Mouse (Mus musculus) liver, embryonic 15.5 days (tissue): ENCODE data around the gene Ctsq. TPM values are rescaled to one million over a fixed set of nuclear protein-coding genes. Genes with fewer than 3 reads are reported as not detected.
"Not testable (repeated sequence)": the region's sequence is repeated elsewhere in the genome, so short reads cannot be mapped to it uniquely, and the experiment has no call there.

Experiments
- ATAC-seq: fragments of 200-750 bp; cut with Nextera tagmentation; 2 replicates; pipeline ENCODE4 v1.8.0; 2017; ENCODE audit warnings: moderate number of reproducible peaks, mild to moderate bottlenecking, moderate library complexity; ENCODE audit not compliant: insufficient read depth
- H3K27ac ChIP-seq: fragments of 300-500 bp; sonication (generic); replicated peaks from 2 replicates; pipeline ENCODE4 v1.5.1; 2015; ENCODE audit warnings: mild to moderate bottlenecking, inconsistent platforms
- H3K27me3 ChIP-seq: fragments of 300-500 bp; sonication (generic); 2 replicates; pipeline ENCODE4 v1.6.1; 2015; ENCODE audit warnings: mild to moderate bottlenecking, inconsistent platforms
- H3K36me3 ChIP-seq: fragments of 300-500 bp; sonication (generic); replicated peaks from 2 replicates; pipeline ENCODE4 v1.6.1; 2015; ENCODE audit warnings: moderate library complexity, mild to moderate bottlenecking, inconsistent platforms
- H3K4me1 ChIP-seq: fragments of 300-500 bp; sonication (generic); replicated peaks from 2 replicates; pipeline ENCODE4 v1.6.1; 2015; ENCODE audit warnings: inconsistent platforms
- H3K4me2 ChIP-seq: fragments of 300-500 bp; sonication (generic); 2 replicates; pipeline ENCODE4 v1.6.1; 2015; ENCODE audit warnings: moderate library complexity, mild to moderate bottlenecking, inconsistent platforms
- H3K4me3 ChIP-seq: fragments of 300-500 bp; sonication (generic); replicated peaks from 2 replicates; pipeline ENCODE4 v1.5.1; 2015; ENCODE audit warnings: mild to moderate bottlenecking, inconsistent platforms
- H3K9ac ChIP-seq: fragments of 300-500 bp; sonication (generic); 2 replicates; pipeline ENCODE4 v1.6.1; 2015; ENCODE audit warnings: moderate library complexity, mild to moderate bottlenecking, inconsistent platforms
- H3K9me3 ChIP-seq: fragments of 300-500 bp; sonication (generic); replicated peaks from 2 replicates; pipeline ENCODE4 v1.6.1; 2016; ENCODE audit warnings: inconsistent platforms
- WGBS: fragments of 180-500 bp; shearing (Covaris S2); methylation state at CpG from one replicate; pipeline ENCODE4 v1.1.7; 2015; ENCODE audit warnings: mixed read lengths; ENCODE audit not compliant: insufficient replicate concordance; 5-methylcytosine and 5-hydroxymethylcytosine counted together
- polyA plus RNA-seq: library from polyadenylated mRNA; unstranded; fragments of >200 nt; fragmentation: Nextera tagmentation; extraction: Ambion mirVana; gene quantifications from 2 replicates; pipeline ENCODE4 v1.2.1, GENCODE M21; 2015

Gene Ctsq
- polyA plus RNA-seq: not detected in 2 replicates

DNA sequence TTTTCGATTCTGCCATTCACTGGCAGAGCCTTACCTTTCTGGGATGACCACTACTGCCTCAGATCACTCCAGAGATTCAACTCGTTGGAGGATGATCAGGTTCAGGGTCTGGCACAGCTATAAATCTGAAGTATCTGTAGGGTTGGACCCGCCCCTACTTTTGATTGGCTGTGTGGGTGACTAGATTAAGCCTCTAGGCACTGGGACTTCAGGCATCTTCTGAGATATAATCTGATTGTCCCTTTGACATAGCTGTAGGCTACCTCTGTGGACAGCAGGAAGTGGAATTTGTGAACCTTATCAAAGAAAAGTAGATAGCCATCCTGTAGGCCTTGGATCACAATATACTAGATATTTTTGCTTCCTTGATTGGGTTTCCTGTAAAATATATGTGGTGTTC is at the start of gene Ctsq:
Gene Ctsq (minus strand): TSS at position 101 of the 400 bp plus-strand sequence.
- Histone ChIP-seq H3K4me1 (no peaks in the 10 kb centered on the region), H3K9ac (no peak within 1 kb of the TSS), H3K36me3 (no peaks in the 10 kb centered on the region), H3K27ac (no peak within 1 kb of the TSS), H3K9me3 (no peaks in the 10 kb centered on the region), H3K27me3 (no peaks in the 10 kb centered on the region), H3K4me3 (no peak within 1 kb of the TSS), H3K4me2 (no peak within 1 kb of the TSS)
- no peak for ATAC-seq
- 27% methylated on average over 3 of the region's 3 CpGs for WGBS

DNA sequence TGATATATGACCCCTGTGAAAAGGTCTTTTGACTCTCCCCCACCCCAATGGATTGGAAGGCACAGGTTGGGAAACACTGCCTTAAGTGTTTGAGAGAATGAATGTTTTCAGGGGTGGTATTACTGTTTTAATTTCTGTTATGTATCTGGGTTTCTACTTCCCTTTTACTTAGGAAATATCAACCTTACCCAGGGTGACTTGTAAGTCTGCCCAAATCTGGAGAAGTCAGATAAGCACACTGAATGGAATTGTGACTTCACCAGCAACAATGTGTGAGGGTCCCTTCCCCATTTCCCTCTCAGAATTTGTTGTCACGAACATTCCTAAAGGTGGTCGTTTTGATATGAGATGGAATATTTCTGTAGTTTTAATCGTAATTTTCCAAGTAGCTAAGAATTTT is 17.6 kb downstream of the Ctsq start:
- H3K4me3 ChIP-seq: no peak overlapping the region
- no peaks in the 10 kb centered on the region for H3K36me3 ChIP-seq
- no peaks in the 10 kb centered on the region for H3K4me1 ChIP-seq
- H3K27me3 ChIP-seq: no peaks in the 10 kb centered on the region
- no peak for ATAC-seq
- no peak overlapping the region for H3K4me2 ChIP-seq
- no peak overlapping the region for H3K9ac ChIP-seq
- H3K27ac ChIP-seq: no peak overlapping the region
- WGBS: 25% methylated on average over 3 of the region's 3 CpGs
- no peaks in the 10 kb centered on the region for H3K9me3 ChIP-seq

DNA sequence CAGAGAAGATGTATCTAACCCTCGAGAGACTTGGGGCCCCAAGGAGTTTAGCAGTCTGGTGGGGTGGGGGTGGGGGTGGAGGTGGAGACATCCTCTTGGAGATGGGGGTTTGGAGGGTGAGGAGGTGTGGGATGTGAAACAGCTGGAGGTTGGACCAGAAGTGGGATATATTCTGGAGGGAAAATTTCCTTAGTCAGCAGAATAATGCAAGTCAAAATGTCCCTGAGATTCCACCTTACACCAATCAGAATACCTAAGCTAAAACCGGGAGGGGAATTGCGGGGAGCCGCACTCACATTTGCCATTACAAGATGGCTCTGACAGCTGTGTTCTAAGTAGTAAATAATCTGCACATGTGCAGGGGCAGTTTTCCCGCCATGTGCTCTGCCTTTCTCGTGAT is 18.6 kb downstream of the Ctsq start:
- no peaks in the 10 kb centered on the region for H3K36me3 ChIP-seq
- no peak overlapping the region for H3K9ac ChIP-seq
- no peak overlapping the region for H3K27ac ChIP-seq
- no peaks in the 10 kb centered on the region for H3K9me3 ChIP-seq
- no peaks in the 10 kb centered on the region for H3K4me1 ChIP-seq
- no peak overlapping the region for H3K4me2 ChIP-seq
- no peak for ATAC-seq
- no peaks in the 10 kb centered on the region for H3K27me3 ChIP-seq
- H3K4me3 ChIP-seq: no peak overlapping the region
- 63% methylated on average over 6 of the region's 6 CpGs for WGBS

DNA sequence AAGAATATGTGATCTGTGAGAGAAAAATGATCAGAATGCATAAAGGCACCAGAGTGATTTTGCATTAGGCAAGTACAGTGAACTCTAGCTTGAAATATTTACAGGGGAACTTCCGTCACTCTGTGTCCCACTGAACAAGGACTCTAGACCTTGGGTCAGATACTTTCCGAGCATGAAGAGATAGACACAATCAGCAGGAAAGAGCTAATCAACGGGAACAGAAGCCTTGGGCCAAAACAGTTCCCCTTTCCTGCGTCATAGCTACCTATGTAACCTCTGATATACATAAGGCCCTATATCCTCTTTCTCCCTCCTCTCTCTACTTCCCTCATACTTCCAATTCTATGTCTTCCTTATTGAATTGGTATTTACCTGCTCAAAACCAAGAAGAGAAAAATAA is 30.3 kb downstream of the Ctsq start:
- no peaks in the 10 kb centered on the region for H3K27me3 ChIP-seq
- no peak overlapping the region for H3K4me2 ChIP-seq
- H3K4me3 ChIP-seq: no peak overlapping the region
- H3K9me3 ChIP-seq: no peaks in the 10 kb centered on the region
- ATAC-seq: no peak
- no peaks in the 10 kb centered on the region for H3K4me1 ChIP-seq
- H3K27ac ChIP-seq: no peak overlapping the region
- no peak overlapping the region for H3K9ac ChIP-seq
- WGBS: 23% methylated on average over 4 of the region's 4 CpGs
- no peaks in the 10 kb centered on the region for H3K36me3 ChIP-seq

DNA sequence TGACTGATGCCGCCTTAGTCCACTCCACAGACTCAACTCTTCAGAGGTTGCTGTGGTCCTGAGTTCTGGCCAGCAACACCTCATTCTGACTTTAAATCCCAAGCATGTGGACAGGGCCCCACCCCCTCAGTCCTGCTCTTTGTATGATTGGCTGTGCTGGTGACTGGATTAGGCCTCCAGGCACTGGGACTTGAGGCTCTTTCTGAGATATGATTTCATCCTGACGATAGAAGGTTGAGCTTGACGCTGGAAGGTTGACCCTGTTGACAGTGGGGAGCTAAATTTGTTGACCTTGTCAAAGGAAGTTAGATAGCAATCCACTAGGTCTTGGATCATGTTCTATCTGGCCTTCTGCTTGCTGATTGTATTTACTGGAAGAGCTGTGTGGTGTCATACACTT is 34.6 kb downstream of the Ctsq start, which contains the start of gene Ctsj:
Gene Ctsj (minus strand): TSS at position 101 of the 400 bp plus-strand sequence.
- Histone ChIP-seq H3K36me3 (no peaks in the 10 kb centered on the region), H3K27ac (no peak within 1 kb of the TSS), H3K9ac (no peak within 1 kb of the TSS), H3K4me1 (no peaks in the 10 kb centered on the region), H3K4me3 (no peak within 1 kb of the TSS), H3K9me3 (no peaks in the 10 kb centered on the region), H3K27me3 (no peaks in the 10 kb centered on the region), H3K4me2 (no peak within 1 kb of the TSS)
- ATAC-seq: no peak
- 42% methylated on average over 3 of the region's 3 CpGs for WGBS

DNA sequence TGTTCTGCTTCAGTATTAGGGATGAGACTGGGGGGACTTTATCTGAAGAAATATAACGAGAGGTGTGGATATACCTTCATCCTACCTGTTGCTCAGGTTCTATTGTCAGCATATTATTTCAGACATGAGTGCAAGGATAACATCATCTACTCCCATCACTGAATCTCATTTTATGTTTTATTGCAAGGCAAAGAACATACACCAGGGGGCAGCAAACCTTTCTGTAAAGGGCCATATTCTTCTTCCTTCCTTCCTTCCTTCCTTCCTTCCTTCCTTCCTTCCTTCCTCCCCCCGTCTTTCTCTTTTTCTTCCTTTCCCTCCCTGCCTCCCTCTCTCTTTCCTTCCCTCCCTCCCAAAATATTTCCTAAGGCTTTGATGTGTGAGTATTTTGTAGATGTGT is 42.8 kb downstream of the Ctsq start:
- no peak overlapping the region for H3K4me3 ChIP-seq
- no peak for ATAC-seq
- no peak overlapping the region for H3K4me2 ChIP-seq
- WGBS: 32% methylated on average over 2 of the region's 2 CpGs
- H3K36me3 ChIP-seq: no peaks in the 10 kb centered on the region
- H3K9ac ChIP-seq: no peak overlapping the region
- H3K27me3 ChIP-seq: no peaks in the 10 kb centered on the region
- H3K9me3 ChIP-seq: no peaks in the 10 kb centered on the region
- no peak overlapping the region for H3K27ac ChIP-seq
- H3K4me1 ChIP-seq: no peaks in the 10 kb centered on the region

DNA sequence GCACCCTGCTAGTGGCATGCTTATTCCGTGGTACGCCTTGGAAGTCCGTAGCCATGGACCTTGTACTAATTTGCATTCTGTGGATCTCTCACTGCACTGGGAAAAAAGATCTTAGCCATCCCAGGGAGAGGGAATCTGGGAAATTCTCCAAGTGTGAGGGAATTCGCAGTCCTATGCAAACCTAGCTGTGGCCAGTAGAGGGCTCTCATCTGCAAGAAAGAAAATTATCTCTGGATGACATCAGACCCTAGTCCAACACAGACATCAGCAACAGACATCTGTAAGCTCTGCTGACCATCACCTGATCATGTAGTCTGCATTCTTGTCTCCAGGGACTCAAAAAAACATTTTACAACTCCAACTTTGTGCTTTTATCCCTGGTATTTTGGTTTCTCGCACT is 53.5 kb downstream of the Ctsq start:
- not testable (repeated sequence) for H3K36me3 ChIP-seq, H3K9ac ChIP-seq, H3K4me1 ChIP-seq, H3K27me3 ChIP-seq, H3K9me3 ChIP-seq, H3K27ac ChIP-seq, H3K4me2 ChIP-seq, H3K4me3 ChIP-seq, ATAC-seq
- WGBS: 66% methylated on average over 4 of the region's 5 CpGs

Other genes starting within 250 kb of the Ctsq start
- gene Ctsll3, start 237.8 kb downstream of the Ctsq start, polyA plus RNA-seq: not detected in 2 replicates
- 0.06 TPM in 1 of 2 replicates, not detected in the other for gene 4930486L24Rik, start 176.2 kb downstream of the Ctsq start, polyA plus RNA-seq
- gene Gm49392, start 143.7 kb downstream of the Ctsq start, polyA plus RNA-seq: 0.26 TPM in 1 of 2 replicates, not detected in the other
- gene Ctla2b, start 143.2 kb downstream of the Ctsq start, polyA plus RNA-seq: 4.1 and 5.6 TPM in 2 replicates
- not detected in 2 replicates for gene Tpbpb, start 135.8 kb downstream of the Ctsq start, polyA plus RNA-seq
- gene Gm49393, start 105.0 kb downstream of the Ctsq start, polyA plus RNA-seq: not detected in 2 replicates
- gene Gm49391, start 104.1 kb downstream of the Ctsq start, polyA plus RNA-seq: 0.82 and 2.5 TPM in 2 replicates
- gene Ctla2a, start 104.0 kb downstream of the Ctsq start, polyA plus RNA-seq: 24.2 and 25.8 TPM in 2 replicates
- gene Tpbpa, start 98.6 kb downstream of the Ctsq start, polyA plus RNA-seq: not detected in 2 replicates
- gene Ctsj, start 34.7 kb downstream of the Ctsq start, polyA plus RNA-seq: not detected in 2 replicates
- not detected in 2 replicates for gene Ctsr, start 123.6 kb upstream of the Ctsq start, polyA plus RNA-seq
- gene Cts6, start 162.8 kb upstream of the Ctsq start, polyA plus RNA-seq: not detected in 2 replicates
- gene Cts8, start 214.7 kb upstream of the Ctsq start, polyA plus RNA-seq: not detected in 2 replicates
- gene Gm49398, start 248.2 kb upstream of the Ctsq start, polyA plus RNA-seq: not detected in 2 replicates